Mouse (Mus musculus) ES-E14 (cell line): ENCODE measurements at regions not wholly inside any gene's neighbourhood (a gene's known extent, or its start where the extent isn't known, plus 50 kb on each side); places are given as distances from the start of the nearest gene placed in this dataset.

Experiments
- CHD2 ChIP-seq: IDR thresholded peaks from 2 replicates; pipeline ENCODE4 v1.6.1; 2014; ENCODE audit warnings: mild to moderate bottlenecking, low read depth, low read length, inconsistent platforms
- MAFK ChIP-seq: IDR thresholded peaks from 2 replicates; pipeline ENCODE4 v1.6.1; 2014; ENCODE audit warnings: mild to moderate bottlenecking, low read depth, low read length, inconsistent platforms; ENCODE audit not compliant: insufficient read depth

GRCm38 (mm10) chr8:115402471-115403197, 305.0 kb downstream of the Maf start:
- TF ChIP-seq CHD2 (no peak), MAFK (no peak)
